Mouse (Mus musculus) hindbrain, postnatal 0 days (tissue): ENCODE measurements at regions not wholly inside any gene's neighbourhood (a gene's known extent, or its start where the extent isn't known, plus 50 kb on each side); places are given as distances from the start of the nearest gene placed in this dataset.

Experiments
- ATAC-seq: fragments of 200-750 bp; cut with Nextera tagmentation; 2 replicates; pipeline ENCODE4 v1.8.0; 2017; ENCODE audit warnings: mild to moderate bottlenecking, moderate TSS enrichment, moderate library complexity
- DNase-seq: peaks from one replicate; pipeline ENCODE4 v3.0.0-alpha.2; 2015; ENCODE audit warnings: low spot score
- H3K27ac ChIP-seq: fragments of 300-500 bp; sonication (generic); 2 replicates; pipeline ENCODE4 v1.5.1; 2014; ENCODE audit warnings: mild to moderate bottlenecking
- H3K27me3 ChIP-seq: fragments of 300-500 bp; sonication (generic); 2 replicates; pipeline ENCODE4 v1.6.1; 2014; ENCODE audit warnings: low read length, mixed read lengths; ENCODE audit not compliant: insufficient read depth
- H3K36me3 ChIP-seq: fragments of 300-500 bp; sonication (generic); 2 replicates; pipeline ENCODE4 v1.6.1; 2014; ENCODE audit warnings: low read length, mixed read lengths; ENCODE audit not compliant: insufficient read depth
- H3K4me1 ChIP-seq: fragments of 300-500 bp; sonication (generic); 2 replicates; pipeline ENCODE4 v1.6.1; 2014; ENCODE audit warnings: antibody characterized with exemption, low read length, mixed read lengths; ENCODE audit not compliant: insufficient read depth
- H3K4me2 ChIP-seq: fragments of 300-500 bp; sonication (generic); 2 replicates; pipeline ENCODE4 v1.6.1; 2014; ENCODE audit warnings: low read depth, mild to moderate bottlenecking, low read length, moderate library complexity, mixed read lengths
- H3K4me3 ChIP-seq: fragments of 300-500 bp; sonication (generic); 2 replicates; pipeline ENCODE4 v1.5.1; 2014; ENCODE audit warnings: low read length
- H3K9ac ChIP-seq: fragments of 300-500 bp; sonication (generic); replicated peaks from 2 replicates; pipeline ENCODE4 v1.6.1; 2014; ENCODE audit warnings: mild to moderate bottlenecking, low read length, moderate library complexity, mixed read lengths
- H3K9me3 ChIP-seq: fragments of 300-500 bp; sonication (generic); 2 replicates; pipeline ENCODE4 v1.6.1; 2016; ENCODE audit warnings: low read length, mixed read lengths
- CTCF ChIP-seq: IDR thresholded peaks from 2 replicates; pipeline ENCODE4 v1.5.1; 2016; ENCODE audit warnings: antibody characterized with exemption, control low read depth, low read depth
- WGBS: fragments of 180-500 bp; shearing (Covaris S2); extraction: QIAGEN DNeasy Blood & Tissue Kit; methylation state at CpG from one replicate; pipeline ENCODE4 v1.1.7; 2014; 5-methylcytosine and 5-hydroxymethylcytosine counted together

DNA sequence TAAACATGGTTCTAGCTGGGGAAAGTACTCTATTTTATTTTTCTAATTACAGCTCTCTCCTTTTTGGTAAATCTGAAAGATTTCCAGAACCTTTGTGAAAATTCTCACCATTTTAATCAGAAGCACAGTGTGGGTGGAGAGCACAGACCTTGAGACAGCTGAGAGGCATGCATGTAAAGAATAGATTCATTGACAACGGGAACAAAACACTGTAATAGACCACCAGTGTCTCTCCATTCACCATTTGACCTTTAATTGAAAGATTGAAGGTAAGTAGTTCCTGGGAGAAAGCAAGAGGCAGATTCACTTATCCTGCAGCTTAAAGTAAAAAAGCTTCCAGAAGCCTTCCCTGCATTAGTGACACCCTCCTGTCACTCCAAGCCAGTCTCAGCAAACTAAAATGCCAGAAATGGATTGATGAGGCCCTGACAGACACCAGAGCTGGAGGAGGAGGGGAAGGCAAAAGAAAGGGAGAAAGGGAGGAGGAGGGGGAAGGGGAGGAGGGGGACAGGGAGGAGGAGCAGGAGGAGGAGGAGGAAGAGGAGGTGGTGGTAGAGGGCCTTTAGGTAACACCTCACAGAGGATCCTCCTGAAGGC lies 256.1 kb upstream of the Sema6d start:
- Histone ChIP-seq H3K9ac (no peak overlapping the region), H3K4me1 (no peaks in the 10 kb centered on the region), H3K36me3 (no peaks in the 10 kb centered on the region), H3K4me2 (no peak overlapping the region), H3K27ac (no peak overlapping the region), H3K27me3 (no peaks in the 10 kb centered on the region), H3K4me3 (no peak overlapping the region), H3K9me3 (no peaks in the 10 kb centered on the region)
- WGBS, result 23% methylated on average over 1 of the region's 1 CpGs
- ATAC-seq, result no peak
- DNase-seq, result no peak
- no peak for TF ChIP-seq CTCF
